Mouse (Mus musculus): ENCODE measurements around the gene Abtb1.

Gene Abtb1

GRCm38 (mm10) chr6:88828206-88829009, 13.4 kb downstream of the Abtb1 start:
- DNase-seq, result no peak

GRCm38 (mm10) chr6:88827395-88828205, 14.2 kb downstream of the Abtb1 start:
- DNase-seq, result peak; percentile 51

GRCm38 (mm10) chr6:88826965-88827364, 14.8 kb downstream of the Abtb1 start:
- DNase-seq, result no peak

GRCm38 (mm10) chr6:88826545-88826944, 15.2 kb downstream of the Abtb1 start:
- peak; percentile 71 for DNase-seq

- DNase-seq, result no peak
Observed at GRCm38 (mm10) chr6:88826088-88826487, 15.7 kb downstream of the Abtb1 start.

GRCm38 (mm10) chr6:88824183-88824582, 17.6 kb downstream of the Abtb1 start:
- DNase-seq, result no peak

GRCm38 (mm10) chr6:88821901-88822300, 19.9 kb downstream of the Abtb1 start:
- DNase-seq, result peak; percentile 94

GRCm38 (mm10) chr6:88821294-88821693, 20.5 kb downstream of the Abtb1 start:
- no peak for DNase-seq

- no peak for DNase-seq
Observed at GRCm38 (mm10) chr6:88820853-88821252, 20.9 kb downstream of the Abtb1 start.

GRCm38 (mm10) chr6:88816913-88817312, 24.9 kb downstream of the Abtb1 start:
- DNase-seq, result no peak

GRCm38 (mm10) chr6:88815489-88815888, 26.3 kb downstream of the Abtb1 start:
- no peak for DNase-seq

GRCm38 (mm10) chr6:88815036-88815435, 26.7 kb downstream of the Abtb1 start:
- DNase-seq, result no peak

- DNase-seq, result no peak
Observed at GRCm38 (mm10) chr6:88813832-88814231, 28.0 kb downstream of the Abtb1 start.

GRCm38 (mm10) chr6:88812886-88813285, 28.9 kb downstream of the Abtb1 start:
- DNase-seq, result no peak

GRCm38 (mm10) chr6:88811880-88812400, 29.8 kb downstream of the Abtb1 start:
- no peak for DNase-seq

- DNase-seq, result no peak
Observed at GRCm38 (mm10) chr6:88811396-88811795, 30.4 kb downstream of the Abtb1 start.

GRCm38 (mm10) chr6:88810291-88810690, 31.5 kb downstream of the Abtb1 start:
- DNase-seq, result no peak

- no peak for DNase-seq
Observed at GRCm38 (mm10) chr6:88809091-88810037, 32.4 kb downstream of the Abtb1 start.

GRCm38 (mm10) chr6:88804966-88805577, 36.7 kb downstream of the Abtb1 start:
- DNase-seq, result no peak

GRCm38 (mm10) chr6:88803957-88804695, 37.7 kb downstream of the Abtb1 start:
- DNase-seq, result no peak

GRCm38 (mm10) chr6:88803051-88803450, 38.7 kb downstream of the Abtb1 start:
- DNase-seq, result no peak
